Mouse (Mus musculus) R1 (cell line): ENCODE measurements around the gene Mybpc1.
"Not testable (repeated sequence)": the region's sequence is repeated elsewhere in the genome, so short reads cannot be mapped to it uniquely, and the experiment has no call there.

Experiments
- DNase-seq: peaks from one replicate; pipeline ENCODE4 v3.0.0-alpha.2; 2018; ENCODE audit warnings: low read depth, low spot score

The Mybpc1 gene

GRCm38 (mm10) chr10:88550225-88550624, 54.7 kb downstream of the Mybpc1 start:
- peak; percentile 76 for DNase-seq

GRCm38 (mm10) chr10:88547635-88548034, 57.3 kb downstream of the Mybpc1 start:
- peak; percentile 99 for DNase-seq

GRCm38 (mm10) chr10:88530631-88531030, 74.3 kb downstream of the Mybpc1 start:
- DNase-seq, result no peak

GRCm38 (mm10) chr10:88524016-88524415, 80.9 kb downstream of the Mybpc1 start:
- no peak for DNase-seq

- DNase-seq, result no peak
Observed at GRCm38 (mm10) chr10:88523212-88523611, 81.7 kb downstream of the Mybpc1 start.

- DNase-seq, result no peak
Observed at GRCm38 (mm10) chr10:88522795-88523194, 82.2 kb downstream of the Mybpc1 start.

GRCm38 (mm10) chr10:88515049-88515448, 89.9 kb downstream of the Mybpc1 start:
- DNase-seq, result not testable (repeated sequence)

GRCm38 (mm10) chr10:88514495-88514894, 90.5 kb downstream of the Mybpc1 start:
- DNase-seq, result peak; percentile 84

GRCm38 (mm10) chr10:88513574-88514135, 91.3 kb downstream of the Mybpc1 start:
- DNase-seq, result peak; percentile 84

- DNase-seq, result no peak
Observed at GRCm38 (mm10) chr10:88511355-88511754, 93.6 kb downstream of the Mybpc1 start.

GRCm38 (mm10) chr10:88510503-88511271, 94.3 kb downstream of the Mybpc1 start:
- DNase-seq, result no peak

- no peak for DNase-seq
Observed at GRCm38 (mm10) chr10:88507691-88508143, 97.2 kb downstream of the Mybpc1 start.

- DNase-seq, result no peak
Observed at GRCm38 (mm10) chr10:88505256-88505655, 99.7 kb downstream of the Mybpc1 start.

GRCm38 (mm10) chr10:88504481-88504880, 100.5 kb downstream of the Mybpc1 start:
- no peak for DNase-seq

GRCm38 (mm10) chr10:88503421-88504314, 101.3 kb downstream of the Mybpc1 start, which contains the start of gene Chpt1:
TSS of gene Chpt1 (minus strand) at chr10:88504073.
- peak; percentile 85 for DNase-seq

- DNase-seq, result no peak
Observed at GRCm38 (mm10) chr10:88502919-88503318, 102.0 kb downstream of the Mybpc1 start.

- DNase-seq, result no peak
Observed at GRCm38 (mm10) chr10:88501886-88502765, 102.8 kb downstream of the Mybpc1 start.

- no peak for DNase-seq
Observed at GRCm38 (mm10) chr10:88501370-88501769, 103.6 kb downstream of the Mybpc1 start.

- no peak for DNase-seq
Observed at GRCm38 (mm10) chr10:88499993-88500392, 105.0 kb downstream of the Mybpc1 start.

- DNase-seq, result no peak
Observed at GRCm38 (mm10) chr10:88496864-88497564, 107.9 kb downstream of the Mybpc1 start.
